Mouse (Mus musculus): Measurements from ENCODE around the gene Caprin1.

The Caprin1 gene

DNA sequence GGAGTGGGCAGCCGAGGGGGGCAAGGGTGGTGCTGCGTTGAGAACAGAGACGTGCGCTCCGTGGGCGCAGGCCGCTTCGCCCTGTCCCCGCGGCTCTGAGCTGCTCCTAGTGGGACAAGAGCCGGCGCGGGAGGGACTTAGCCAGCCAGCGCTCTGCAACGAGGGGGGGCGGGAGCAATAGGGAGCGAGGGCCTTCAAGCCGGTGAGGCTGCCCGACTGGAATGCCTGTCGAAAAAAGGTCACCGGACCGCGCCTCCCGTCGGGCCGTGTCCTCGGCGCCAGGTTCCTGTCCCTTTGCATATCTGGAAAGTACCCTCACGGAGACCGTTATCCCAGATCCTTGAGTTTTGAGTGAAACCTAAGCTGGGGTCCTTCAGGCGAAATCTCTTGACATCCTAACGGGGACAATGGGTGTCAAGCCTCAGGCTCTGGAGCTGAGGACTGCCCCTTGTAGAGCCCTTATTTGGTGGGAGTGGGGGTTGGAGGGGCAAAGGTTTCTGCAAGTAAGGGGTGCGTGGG is at the start of gene Caprin1:
TSS of gene Caprin1 (minus strand) at position 159 of the 519 bp plus-strand sequence.
- peak; percentile 93 to 94 for DNase-seq

DNA sequence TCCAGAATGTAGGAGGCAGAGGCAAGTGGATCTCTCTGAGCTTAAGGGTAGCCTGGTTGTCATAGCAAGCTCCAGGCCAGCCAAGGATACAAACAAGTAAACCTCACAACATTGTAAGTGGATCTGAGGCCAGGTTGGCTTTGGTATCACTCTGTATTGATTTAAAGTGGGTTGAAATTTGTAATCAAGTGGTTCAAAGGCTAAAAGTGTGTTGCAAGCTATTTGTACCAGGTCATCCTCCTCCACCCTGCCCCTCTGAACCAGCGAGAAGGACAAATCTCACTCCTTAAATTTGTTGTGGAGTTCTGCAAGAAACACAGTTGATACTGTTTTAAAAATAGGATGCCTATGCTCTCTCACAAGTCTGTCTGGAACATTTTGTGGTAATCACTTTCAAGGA is 49.4 kb upstream of the Caprin1 start:
- DNase-seq, result no peak

DNA sequence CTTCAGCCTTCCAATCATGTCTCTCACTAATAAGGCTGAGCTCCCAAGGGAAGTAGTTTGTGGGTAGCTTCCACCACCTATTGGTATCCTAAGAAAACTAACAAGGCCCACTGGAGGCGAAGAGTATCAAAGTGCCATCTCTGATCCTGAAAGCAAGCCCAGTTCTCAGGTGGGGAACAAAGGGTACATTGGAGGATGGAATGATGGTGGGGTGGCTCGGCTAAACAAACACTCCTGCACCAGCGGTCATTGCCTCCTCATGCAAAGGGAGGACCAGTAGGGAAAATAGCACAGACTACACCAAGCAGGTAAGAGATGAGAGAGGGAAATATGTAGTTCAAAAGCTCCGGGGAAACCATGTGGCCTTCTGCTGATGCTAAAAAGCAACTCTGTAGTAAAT is 48.8 kb upstream of the Caprin1 start:
- DNase-seq, result no peak

DNA sequence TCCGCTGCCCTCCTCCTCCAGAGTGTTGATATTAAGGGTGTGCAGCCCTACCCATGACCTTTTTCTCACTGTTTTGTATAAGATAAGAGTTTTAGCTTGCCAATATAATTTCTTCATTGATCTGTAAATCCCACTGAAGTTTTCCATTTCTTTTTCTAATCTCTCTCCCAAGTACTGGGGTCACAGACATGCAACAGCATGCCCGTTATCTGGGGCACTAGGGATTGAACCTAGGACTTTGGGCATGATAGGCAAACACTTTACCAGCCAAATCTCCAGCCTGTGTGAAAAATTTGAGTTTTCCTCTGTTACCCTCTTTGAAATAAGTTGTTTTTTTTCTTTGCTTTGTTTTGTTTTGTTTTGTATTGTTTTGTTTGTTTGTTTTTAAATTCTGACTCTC is 46.6 kb upstream of the Caprin1 start:
- DNase-seq, result no peak

DNA sequence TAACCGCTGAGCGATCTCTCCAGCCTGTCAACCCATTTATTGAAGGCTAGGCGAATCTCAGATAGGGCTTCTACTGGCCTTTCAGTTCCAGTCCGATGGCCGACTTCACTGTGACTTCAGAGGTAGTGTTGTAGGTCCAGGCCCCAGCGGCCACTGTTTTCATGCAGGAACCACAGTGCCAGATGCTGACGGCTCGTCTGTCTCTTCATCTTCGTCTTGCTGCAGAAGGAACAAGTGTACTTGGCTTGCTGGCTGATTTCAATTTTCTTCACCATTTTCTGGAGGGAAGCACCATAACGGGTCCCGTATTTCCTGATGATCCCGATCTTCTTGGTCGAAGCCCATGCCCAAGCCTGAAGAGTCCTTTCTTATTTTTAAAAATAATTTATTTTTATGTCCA is 45.9 kb upstream of the Caprin1 start:
- DNase-seq, result no peak

DNA sequence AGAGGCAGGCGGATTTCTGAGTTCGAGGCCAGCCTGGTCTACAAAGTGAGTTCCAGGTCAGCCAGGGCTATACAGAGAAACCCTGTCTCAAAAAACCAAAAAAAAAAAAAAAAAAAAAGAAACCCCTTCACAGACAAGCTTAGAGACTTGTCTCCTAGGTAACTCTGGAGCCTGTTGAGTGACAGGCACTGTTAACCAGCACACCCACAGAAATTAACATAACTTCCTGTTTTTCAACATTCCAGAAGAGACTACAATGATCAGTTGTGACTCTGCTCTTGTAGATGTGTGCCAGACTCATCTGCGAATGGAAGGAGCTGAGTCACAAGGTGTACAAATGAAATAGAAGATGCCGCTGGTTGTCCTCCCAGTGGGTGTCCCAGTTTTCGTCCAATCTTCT is 44.9 kb upstream of the Caprin1 start:
- no peak for DNase-seq

DNA sequence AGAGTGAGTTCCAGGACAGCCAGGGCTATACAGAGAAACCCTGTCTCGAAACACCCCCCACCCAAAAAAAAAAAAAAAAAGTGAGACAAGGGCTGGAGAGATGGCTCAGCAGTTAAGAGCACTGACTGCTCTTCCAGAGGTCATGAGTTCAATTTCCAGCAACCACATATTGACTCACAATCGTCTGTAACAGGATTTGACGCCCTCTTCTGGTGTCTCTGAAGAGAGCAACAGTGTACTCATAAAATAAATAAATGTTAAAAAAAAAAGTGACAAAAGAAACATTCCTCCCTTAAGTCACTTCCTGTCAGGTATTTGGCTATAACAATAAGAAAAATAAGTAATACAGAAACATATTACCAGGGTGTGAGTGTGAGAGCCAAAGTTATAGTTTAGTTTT is 41.0 kb upstream of the Caprin1 start:
- DNase-seq, result no peak

DNA sequence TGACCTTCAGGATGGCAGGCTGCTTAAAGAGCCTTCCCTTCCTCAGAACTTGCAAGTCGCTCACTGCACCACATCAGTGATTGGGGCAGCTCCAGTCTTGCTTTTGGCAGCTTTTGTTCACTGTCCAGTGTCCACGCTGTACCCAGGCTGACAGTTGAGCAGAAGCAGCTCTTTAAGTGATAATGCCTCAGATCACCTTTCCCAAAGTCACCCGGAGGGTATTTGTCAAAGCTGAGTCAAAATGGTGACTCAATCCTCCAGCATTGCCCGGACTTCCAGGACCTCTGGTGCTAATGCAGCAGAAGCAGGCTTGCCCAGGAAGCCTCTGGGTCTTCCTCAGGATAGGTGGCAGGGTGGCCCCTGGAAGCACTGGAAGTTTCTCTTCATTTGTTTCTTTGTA is 39.7 kb upstream of the Caprin1 start:
- DNase-seq, result no peak

DNA sequence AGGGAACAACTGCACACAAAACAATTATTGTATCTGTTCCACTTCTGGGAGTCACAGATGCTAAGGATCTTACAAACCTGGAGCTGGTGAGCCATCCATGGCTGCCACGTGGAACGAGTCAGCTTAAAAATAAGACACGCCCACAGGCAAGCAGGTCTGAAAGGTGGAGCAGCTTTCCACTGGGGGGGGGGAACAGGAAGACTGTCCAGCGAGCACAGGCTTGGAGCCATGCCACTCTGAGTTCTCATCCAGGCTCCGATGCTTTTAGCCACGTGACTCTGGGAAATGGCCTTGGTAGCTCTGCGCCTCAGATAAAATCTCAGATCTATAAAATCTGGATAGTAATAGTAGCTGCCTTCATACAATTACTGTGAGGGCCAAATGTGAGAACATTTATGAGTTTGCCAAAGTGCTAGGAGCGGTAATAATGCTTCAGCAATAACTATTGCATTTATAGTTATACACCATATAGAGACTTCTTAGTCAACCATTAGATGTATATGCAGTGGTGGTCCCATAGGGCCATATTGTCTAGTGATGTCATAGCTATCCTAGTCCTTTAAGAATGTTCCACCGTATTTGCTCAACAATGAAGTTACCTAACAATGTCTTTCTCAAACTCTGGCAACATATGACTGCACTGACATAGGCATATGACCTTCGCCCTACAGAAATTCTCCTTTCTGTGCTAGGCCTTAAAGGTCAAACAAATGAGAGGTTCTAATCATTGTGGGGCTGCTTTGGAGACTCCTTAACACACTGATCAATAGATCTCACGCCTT is 38.4 kb upstream of the Caprin1 start:
- no peak for DNase-seq

DNA sequence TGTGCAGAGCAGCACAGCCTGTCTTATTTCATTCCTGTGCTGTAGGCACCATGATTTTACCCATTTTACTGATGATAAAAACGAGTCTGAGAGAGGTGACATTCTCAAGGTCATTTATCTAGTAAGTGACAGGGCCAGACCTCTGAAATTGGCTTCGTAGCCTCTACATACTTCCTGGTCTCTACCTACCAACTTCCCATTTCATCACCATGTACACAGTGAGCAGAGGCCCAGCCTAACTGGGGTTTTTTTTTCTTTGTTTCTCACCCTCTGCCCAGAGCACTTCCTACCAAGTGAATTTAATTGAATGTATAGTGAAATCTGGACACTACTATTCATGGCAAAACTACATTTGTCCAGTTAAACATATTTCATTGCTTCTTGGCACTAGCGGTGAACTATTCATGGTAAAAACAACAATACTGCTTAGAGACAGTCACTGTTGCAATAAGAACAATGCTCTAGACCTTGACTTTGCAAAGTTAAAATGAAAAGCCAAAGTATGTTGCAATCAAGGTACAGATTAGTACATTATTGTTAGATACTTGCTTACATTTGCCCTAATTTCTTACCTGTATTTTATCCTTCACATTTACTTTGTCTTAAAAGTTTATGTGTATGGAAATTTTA is 36.5 kb upstream of the Caprin1 start:
- no peak for DNase-seq

DNA sequence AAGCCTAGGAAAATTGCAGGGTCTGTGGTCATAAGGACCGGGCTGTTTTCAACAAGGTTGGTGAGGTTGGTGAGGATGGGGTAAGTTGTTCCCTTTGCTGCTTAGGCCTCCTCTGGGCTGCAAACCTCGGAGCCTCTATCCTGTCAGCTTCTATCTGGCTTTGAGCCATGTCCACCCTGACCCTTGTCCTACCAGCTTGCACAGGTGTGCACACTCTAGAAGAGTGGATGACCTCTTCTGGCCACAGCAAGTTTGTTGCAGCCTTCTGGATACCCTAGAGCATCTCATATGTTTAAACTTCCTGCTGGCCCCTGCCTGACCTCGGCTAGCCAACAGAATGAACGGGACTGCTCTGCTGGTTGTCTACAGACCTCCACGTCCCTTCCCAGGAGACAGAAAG is 35.5 kb upstream of the Caprin1 start:
- no peak for DNase-seq

DNA sequence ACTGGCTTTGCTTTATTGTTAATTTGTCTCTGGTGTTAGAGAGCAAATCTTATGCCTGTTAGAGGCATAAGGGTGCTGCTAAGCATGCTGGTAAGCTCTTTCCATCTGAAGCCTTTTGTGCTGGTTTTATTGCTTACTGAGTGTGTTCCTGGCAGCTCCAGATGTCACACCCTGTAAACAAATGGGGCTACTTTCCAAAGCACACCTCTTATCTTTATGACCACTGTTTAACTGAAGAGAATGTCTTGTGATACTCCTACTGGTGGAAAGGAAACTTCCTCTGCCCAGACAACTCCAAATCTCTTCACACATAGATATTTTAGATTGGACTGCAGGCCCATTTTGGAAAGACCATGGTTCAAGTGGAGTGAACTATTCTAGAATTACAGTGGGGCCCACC is 31.5 kb upstream of the Caprin1 start:
- no peak for DNase-seq

DNA sequence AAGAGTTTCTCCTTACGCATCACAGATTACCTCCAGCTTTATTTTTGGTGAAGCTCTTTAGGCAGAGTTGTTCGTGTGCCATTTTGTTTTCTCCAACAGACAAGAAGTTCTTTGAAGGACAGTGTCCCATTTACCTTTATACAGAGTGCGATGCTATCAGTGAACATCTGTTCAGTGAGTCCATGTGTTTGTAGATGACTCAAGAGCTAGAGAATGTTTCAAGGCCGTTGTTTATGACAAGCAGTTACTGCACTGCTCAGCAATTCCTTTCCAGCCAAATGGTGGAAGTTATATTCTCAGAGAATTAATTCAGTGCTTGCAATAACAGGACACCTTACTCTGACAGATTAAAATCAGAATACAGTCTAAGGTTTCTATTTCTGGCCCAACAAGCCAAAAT is 27.5 kb upstream of the Caprin1 start:
- no peak for DNase-seq

DNA sequence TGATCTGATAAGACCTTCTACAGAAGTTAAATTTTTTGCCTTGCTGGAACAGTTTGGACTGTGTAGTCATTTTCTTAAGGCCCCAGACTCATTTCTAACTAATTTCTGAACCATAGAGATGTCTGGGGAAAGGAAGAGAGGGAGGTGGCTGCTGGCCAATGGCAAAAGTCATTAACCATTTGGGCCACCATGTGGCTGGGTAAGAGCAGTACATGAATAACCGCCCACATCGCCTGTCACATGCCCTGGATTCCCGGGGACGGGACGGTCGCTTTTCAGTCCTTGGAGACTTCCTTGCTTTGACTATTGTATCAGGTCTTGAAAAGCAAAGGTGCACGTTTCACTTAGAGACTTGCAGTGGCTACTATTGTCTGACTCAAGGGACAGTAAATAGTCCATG is 25.1 kb upstream of the Caprin1 start:
- peak; percentile 27 to 40 for DNase-seq

DNA sequence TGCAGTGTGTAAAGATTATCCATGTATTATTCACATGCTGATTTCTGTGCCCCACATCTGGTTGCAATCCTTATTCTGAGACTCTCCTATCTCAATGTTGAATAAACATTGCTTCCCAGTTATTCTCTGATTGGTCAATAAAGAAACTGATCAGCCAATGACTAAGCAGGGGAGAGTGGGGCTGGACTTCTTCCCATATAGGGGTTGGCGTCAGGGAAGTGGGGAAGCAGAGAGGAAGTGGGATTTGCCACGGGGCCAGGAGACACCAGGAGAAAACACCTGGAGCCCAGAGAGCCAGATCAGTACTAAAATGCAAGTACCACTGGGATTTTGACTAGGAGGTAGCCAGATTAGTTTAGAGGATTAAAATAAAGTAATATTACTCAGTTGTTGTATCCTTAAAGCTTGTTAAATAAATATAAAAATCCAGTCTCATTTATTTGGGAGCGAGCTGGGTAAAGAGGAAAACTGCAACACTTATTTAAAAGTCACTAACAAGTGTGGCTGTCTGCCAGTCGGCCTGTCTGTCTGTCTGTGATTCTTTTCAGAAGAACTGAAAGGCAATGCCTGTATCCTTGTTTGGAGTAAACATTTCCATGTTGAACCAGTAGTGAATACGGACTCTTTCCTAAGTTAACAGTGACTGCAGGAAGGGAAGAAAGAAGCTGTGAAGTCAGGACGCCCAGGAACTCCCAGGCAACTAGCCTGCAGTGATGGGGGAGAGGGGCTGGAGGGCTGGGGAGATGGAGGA is 19.9 kb upstream of the Caprin1 start:
- no peak for DNase-seq

DNA sequence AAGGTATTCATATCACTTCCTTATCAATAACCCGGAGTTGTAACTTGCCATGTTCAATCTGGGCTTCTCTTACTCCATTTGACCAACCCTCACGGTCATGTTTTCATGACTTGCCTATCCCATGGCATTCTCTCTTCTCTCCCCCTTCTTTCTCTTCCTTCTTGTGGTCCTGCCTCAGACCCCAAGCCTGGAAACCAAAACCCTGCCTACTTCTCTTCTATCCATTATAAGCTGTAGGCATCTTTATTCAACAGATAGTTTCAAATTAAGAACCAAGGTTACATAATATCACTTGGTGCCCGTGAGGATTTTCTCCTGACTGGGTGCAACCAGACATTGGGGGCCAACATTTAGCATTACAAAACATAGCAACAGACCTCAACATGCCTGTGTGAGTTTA is 18.5 kb upstream of the Caprin1 start:
- DNase-seq, result no peak

DNA sequence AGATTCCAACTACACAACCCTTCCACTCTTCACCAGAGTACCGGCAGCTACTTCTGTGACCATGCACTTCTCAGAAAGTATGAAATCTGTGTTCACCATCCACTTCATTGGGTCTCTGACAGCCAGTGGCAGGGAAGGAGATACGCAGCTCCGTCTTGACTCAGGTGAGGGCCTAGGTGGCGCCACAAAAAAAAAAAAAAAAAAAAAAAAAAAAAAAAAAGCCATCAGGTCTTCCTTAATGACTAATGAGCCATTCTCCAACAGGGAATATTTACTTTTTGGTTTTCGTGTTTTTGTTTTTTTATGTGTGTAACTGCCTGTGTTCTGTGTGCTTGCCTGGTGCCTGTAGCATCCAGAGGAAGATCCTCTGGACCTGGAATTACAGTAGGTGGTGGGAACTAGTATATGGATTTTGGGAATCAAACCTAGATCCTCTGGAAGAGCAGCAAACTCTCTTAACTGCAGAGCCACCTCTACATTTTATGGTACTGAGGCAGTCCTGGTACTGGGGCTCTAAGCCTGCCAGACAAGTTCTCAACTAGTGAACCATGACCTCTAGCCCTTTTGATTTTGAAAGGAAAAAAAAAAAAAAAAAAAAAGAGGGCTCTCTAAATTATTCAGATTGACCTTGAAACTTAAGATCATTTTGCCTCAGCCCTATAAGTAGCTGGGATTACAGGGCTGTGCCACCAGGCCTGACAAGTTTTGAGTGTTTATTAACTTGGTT is 14.2 kb upstream of the Caprin1 start:
- DNase-seq, result no peak

DNA sequence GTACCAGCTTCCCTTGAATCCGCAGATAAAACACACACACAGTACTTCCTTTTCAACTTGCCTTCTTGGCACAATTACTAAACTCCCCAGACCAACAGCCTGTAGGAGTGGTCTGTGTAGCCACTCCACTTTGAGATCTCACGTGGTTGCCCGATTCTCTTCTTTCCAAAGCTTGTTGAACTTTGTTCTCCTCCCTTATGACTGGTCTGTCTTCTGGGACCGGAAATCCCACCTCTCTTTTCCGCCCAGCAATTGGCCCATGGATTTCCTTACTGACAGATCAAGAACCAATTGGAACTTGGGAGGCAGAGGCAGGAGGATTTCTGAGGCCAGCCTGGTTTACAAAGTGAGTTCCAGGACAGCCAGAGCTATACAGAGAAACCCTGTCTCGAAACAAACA is 13.0 kb upstream of the Caprin1 start:
- peak; percentile 49 to 59 for DNase-seq

DNA sequence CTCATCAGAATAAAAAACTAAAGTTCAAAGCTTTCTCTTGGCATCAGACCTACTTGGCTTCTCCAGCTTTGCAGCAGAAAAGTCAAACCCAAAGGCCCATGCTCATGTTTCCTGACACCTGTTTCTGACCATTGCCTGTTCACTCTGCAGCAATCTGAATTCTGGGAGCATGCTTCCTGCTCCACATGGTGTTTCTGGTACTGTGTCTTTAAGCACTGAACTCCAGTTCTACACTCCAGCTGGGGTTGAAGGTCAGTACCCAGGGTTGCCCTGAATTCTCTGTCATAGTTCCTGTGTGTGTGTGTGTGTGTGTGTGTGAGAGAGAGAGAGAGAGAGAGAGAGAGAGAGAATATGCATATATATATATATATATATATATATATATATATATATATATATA is 11.0 kb upstream of the Caprin1 start:
- DNase-seq, result peak; percentile 35 to 52

DNA sequence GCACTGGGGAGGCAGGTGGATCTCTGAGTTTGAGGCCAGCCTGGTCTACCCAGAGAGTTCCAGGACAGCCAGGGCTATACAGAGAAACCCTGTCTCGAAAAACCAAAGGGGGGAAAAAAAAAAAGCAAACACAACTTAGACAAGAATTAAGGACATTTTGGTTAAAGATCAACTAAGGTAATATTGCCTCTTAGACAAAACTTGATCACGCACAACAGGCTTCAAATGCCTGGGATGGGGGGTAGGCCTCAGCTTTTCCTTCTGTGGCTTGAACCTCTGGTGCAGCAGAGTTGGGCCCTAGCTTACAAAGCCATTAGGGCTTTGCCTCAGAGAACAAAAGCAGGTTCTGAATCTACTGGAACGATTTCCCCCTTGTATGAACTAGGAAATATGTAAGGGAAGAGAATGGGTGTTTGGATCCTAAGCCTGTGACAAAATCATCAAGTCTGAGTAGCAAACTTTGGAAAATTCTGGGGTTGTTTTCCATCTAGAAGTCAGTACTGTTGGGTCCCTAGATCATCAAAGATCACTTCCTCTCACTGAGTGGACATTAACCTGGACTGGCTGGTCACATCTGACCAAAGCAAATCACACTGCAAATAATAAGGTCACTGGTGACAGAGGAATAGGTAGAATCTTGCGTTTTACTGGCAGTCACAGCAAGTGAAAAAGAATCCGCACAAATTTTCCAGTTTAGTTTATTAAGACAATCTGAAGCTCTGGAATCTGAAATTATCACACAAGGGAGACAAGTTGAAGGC is 6.5 kb upstream of the Caprin1 start:
- DNase-seq, result no peak

DNA sequence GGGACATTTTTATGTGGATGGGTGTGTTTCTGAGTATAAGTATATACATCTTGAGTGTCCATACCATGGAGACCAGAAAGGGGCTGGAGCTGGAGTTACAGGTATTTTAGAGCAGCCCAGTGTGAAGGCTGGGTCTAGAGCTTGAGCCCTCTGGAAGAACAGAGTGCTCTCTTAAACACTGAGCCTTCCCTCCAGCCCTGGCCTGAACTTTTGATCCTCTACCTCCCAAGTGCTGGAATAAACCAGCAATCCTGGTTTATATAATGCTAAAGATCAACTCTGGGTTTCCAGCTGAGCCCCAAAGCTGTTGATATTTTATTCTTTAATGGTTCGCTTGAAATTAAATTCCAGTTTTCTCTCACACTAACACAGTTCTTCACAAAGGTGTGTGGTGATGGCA is 5.0 kb upstream of the Caprin1 start:
- DNase-seq, result peak; percentile 27 to 28

DNA sequence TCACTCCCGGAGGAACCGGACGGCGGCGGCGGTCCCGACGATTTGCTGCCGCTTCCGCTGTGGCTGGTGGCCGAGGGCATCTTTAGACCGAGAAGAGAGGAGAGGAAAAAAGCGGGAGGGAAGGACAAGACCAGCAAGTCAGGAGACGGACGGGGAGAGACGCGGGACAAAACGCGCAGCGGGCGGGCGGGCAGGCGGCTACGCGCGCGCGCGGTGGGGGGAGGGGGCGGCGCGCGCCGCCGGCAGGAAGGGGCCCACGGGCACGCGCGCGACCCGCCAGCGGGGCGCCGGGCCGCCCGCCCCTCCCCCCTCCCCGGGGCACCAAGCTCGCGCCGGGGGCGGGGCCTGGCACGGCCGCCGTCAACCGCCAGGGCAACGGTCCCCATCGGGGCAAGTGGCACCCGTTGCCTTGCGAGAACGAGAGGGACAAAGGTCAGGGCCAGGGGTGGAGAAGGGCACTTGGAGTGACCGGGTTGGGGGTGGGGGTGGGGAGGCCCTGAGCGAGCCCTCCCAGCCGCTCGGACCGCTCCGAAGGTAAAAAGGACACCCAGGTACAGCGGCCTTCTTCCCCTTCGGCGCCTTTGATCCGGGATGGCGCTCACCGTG is 485 bp downstream of the Caprin1 start:
- peak; percentile 86 for DNase-seq

Measured in kidney, adult 8-10 months (tissue).